Comparison of ENCODE assay signal across 8 mouse cellular contexts in the genomic region with DNA sequence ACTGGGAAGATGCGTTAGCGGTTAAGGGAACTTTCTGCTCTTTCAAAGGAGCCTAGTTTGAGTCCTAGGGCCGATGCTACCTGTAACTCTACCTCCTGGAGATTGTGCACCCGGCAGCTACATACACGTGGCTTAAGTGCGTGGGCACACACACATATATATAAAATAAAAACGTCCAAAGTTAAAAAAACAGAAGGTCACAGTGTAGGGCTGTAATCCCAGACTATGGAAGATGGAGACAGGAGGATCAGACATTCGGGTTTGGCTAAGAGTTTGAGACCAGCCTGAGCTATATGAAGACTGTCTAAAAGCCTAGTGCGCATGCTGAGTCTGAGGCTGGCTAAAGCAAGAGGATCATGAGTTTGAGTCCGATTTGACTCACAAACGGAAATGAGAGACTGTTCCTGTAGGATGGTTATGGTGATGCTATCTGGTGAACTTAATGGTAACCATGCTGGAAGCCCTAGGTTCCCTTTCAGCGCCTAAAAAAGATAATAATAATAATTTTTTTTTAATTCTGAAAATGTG. TPM values are rescaled to one million over a fixed set of nuclear protein-coding genes. Genes with fewer than 3 reads are reported as not detected.
DNase-seq lines count a peak whose midpoint lies in the region; ATAC-seq and TF ChIP-seq lines count a peak whose summit lies in the region.

No protein-coding gene starts in this region.

- H3K36me3 ChIP-seq in heart, adult 2 months (ENCODE audit: control insufficient read depth, insufficient read depth, low read length): peaks cover 2% of the 10 kb centered on the region
- H3K36me3 ChIP-seq in ES-E14 (ENCODE audit: control insufficient read depth, insufficient read depth, low read length, poor library complexity, severe bottlenecking): peaks cover 26% of the 10 kb centered on the region
- H3K36me3 ChIP-seq in heart, embryonic 16.5 days (ENCODE audit: control insufficient read depth, insufficient read depth): peaks cover 23% of the 10 kb centered on the region

- peak overlapping the region; percentile 74 for H3K4me2 ChIP-seq in heart, embryonic 16.5 days (ENCODE audit: low read depth, low read length)

- WGBS in heart, adult 2 months: 9% methylated on average over 12 of the region's 12 CpGs
- WGBS in heart, embryonic 16.5 days: 10% methylated on average over 12 of the region's 12 CpGs

- H3K27me3 ChIP-seq in heart, adult 2 months (ENCODE audit: control insufficient read depth, insufficient read depth, low read length): no peaks in the 10 kb centered on the region
- no peaks in the 10 kb centered on the region for H3K27me3 ChIP-seq in heart, embryonic 16.5 days (ENCODE audit: control insufficient read depth, insufficient read depth, low read length)

- no peak; the same call in 1 of the 2 replicates for ATAC-seq in heart, embryonic 16.5 days (replicated peaks; ENCODE audit: extremely low read depth, insufficient read depth, low FRiP score)
- peak; percentile 29; the same call in 1 of the 2 replicates for ATAC-seq in megakaryocyte, adult 5-6 weeks (ENCODE audit: poor library complexity, severe bottlenecking)

- no peak for TF ChIP-seq EP300 in heart, adult 2 months (IDR thresholded peaks at IDR 0.05; ENCODE audit: insufficient read depth, low read depth, low read length)

- H3K9ac ChIP-seq in heart, adult 2 months (ENCODE audit: low read depth, low read length): peak overlapping the region; percentile 63
- peak overlapping the region; percentile 88 for H3K9ac ChIP-seq in ES-E14 (ENCODE audit: insufficient read depth, low read depth, low read length, poor library complexity, severe bottlenecking)
- H3K9ac ChIP-seq in heart, embryonic 16.5 days (ENCODE audit: low read length): peak overlapping the region; percentile 65

- H3K4me3 ChIP-seq in heart, adult 2 months: peak overlapping the region; percentile 60
- H3K4me3 ChIP-seq in ES-E14 (ENCODE audit: insufficient read depth in 1 of 2, low read depth in 1 of 2, low read length in 2 of 2, poor library complexity in 1 of 2, severe bottlenecking in 1 of 2): peak overlapping the region; percentile 72 to 77
- peak overlapping the region; percentile 100 for H3K4me3 ChIP-seq in heart, embryonic 16.5 days (ENCODE audit: low read length)

- peaks cover 2% of the 10 kb centered on the region for H3K4me1 ChIP-seq in heart, adult 2 months (ENCODE audit: control insufficient read depth, insufficient read depth, low read length)
- peaks cover 4 to 7% of the 10 kb centered on the region in 2 experiments; a peak in 3 of 4 replicates for H3K4me1 ChIP-seq in ES-E14 (ENCODE audit: control insufficient read depth in 2 of 2, insufficient read depth in 2 of 2, low read length in 2 of 2, poor library complexity in 1 of 2)
- H3K4me1 ChIP-seq in heart, embryonic 16.5 days (ENCODE audit: control insufficient read depth, insufficient read depth, low read length): peaks cover 10% of the 10 kb centered on the region

- H3K79me2 ChIP-seq in heart, adult 2 months (replicated peaks; ENCODE audit: control insufficient read depth, insufficient read depth, low read length): no peaks in the 10 kb centered on the region

- DNase-seq in heart, adult 2 months: no peak
- no peak for DNase-seq in heart, postnatal 36 days
- DNase-seq in ES-E14 (ENCODE audit: low read depth, low spot score): no peak
- DNase-seq in frontal cortex, adult 2 months (ENCODE audit: extremely low spot score in 1 of 2, low spot score in 1 of 2): no peak
- no peak for DNase-seq in left cerebral cortex, adult 9 months (ENCODE audit: low spot score in 2 of 2)
- no peak for DNase-seq in adrenal gland, postnatal 4 days (ENCODE audit: low spot score in 2 of 2)

- no peak for TF ChIP-seq POLR2A in heart, adult 2 months (IDR thresholded peaks at IDR 0.05; ENCODE audit: insufficient read depth, low read depth, low read length)

- TF ChIP-seq CTCF in heart, adult 2 months (IDR thresholded peaks at IDR 0.05): no peak

- intact Hi-C loops in heart, adult 2 months (cut with DNase I): loop anchor here (1.0 to 5.0 kb wide), 3 partner anchors 13 to 124 kb away; partner anchors contain the start of genes Ccnb1ip1, Gm49342 and Parp2
- intact Hi-C loops in heart, postnatal 36 days (cut with DNase I): loop anchor here (2.0 to 5.0 kb wide), 3 partner anchors 13 to 131 kb away; partner anchors contain the start of genes Gm49342 and Tep1

- H3K27ac ChIP-seq in heart, adult 2 months: peak overlapping the region; percentile 88
- H3K27ac ChIP-seq in ES-E14 (ENCODE audit: insufficient read depth, low read depth, low read length, poor library complexity, severe bottlenecking): peak overlapping the region; percentile 95
- H3K27ac ChIP-seq in heart, embryonic 16.5 days (ENCODE audit: low read length): peak overlapping the region; percentile 83

- H3K9me3 ChIP-seq in ES-E14 (ENCODE audit: control insufficient read depth, insufficient read depth, low read depth, low read length): no peaks in the 10 kb centered on the region
- no peaks in the 10 kb centered on the region for H3K9me3 ChIP-seq in heart, embryonic 16.5 days (replicated peaks; ENCODE audit: control insufficient read depth, low read length)

- in situ Hi-C loops in ES-E14 (cut with MboI; ENCODE audit: low sequenced_read_pairs in 2 of 2, unreplicated experiment in 2 of 2): no loop called here

TF ChIP-seq in ES-E14, 5 proteins besides CTCF, POLR2A, EP300 and RAD21:
- TF ChIP-seq MAFK (IDR thresholded peaks at IDR 0.05; ENCODE audit: insufficient read depth, low read depth, low read length) (no peak), CHD2 (IDR thresholded peaks at IDR 0.05; ENCODE audit: low read depth, low read length) (no peak), ZNF384 (IDR thresholded peaks at IDR 0.05; ENCODE audit: low read depth, low read length) (no peak), ZC3H11A (IDR thresholded peaks at IDR 0.05; ENCODE audit: borderline replicate concordance, low read depth, low read length) (no peak), HCFC1 (IDR thresholded peaks at IDR 0.05; ENCODE audit: borderline replicate concordance, insufficient read depth, low read length) (no peak)

RNA-seq across cellular contexts. Expression of gene Pnp, which starts 0.7 kb away (rescaled TPM):
- total RNA-seq in heart, adult 2 months (2021): 10 to 100 TPM; 14.4 to 18.1 TPM
- polyA plus RNA-seq in heart, adult 2 months (2012; rRNA removed): 17.2 and 25.4 TPM in 2 replicates
- total RNA-seq in heart, postnatal 36 days (2021): 10 to 100 TPM; 12.7 to 14.8 TPM
- total RNA-seq in ES-E14 (2012; rRNA removed): 74.8 and 115 TPM in 2 replicates
- polyA plus RNA-seq in heart, embryonic 16.5 days (2015; fragmentation: Nextera tagmentation; extraction: Ambion mirVana): 32.0 and 36.9 TPM in 2 replicates
- total RNA-seq in megakaryocyte, adult 5-6 weeks (2015): 329 and 405 TPM in 2 replicates
- total RNA-seq in megakaryocyte, adult 5-6 weeks (2017): 158 and 204 TPM in 2 replicates
- 27.2 and 30.1 TPM in 2 replicates for polyA plus RNA-seq in frontal cortex, adult 2 months (2012; rRNA removed)
- 10 to 100 TPM; 36.8 to 39.4 TPM for total RNA-seq in adrenal gland, postnatal 4 days (2021)

RNA-seq across cellular contexts. Expression of gene Pip4p1, which starts 0.9 kb away (rescaled TPM):
- 10 to 100 TPM; 18.6 to 27.8 TPM for total RNA-seq in heart, adult 2 months (2021)
- 30.5 and 54.4 TPM in 2 replicates for polyA plus RNA-seq in heart, adult 2 months (2012; rRNA removed)
- total RNA-seq in heart, postnatal 36 days (2021): 10 to 100 TPM; 24.5 to 27.2 TPM
- total RNA-seq in ES-E14 (2012; rRNA removed): 19.4 and 42.3 TPM in 2 replicates
- 32.5 and 37.9 TPM in 2 replicates for polyA plus RNA-seq in heart, embryonic 16.5 days (2015; fragmentation: Nextera tagmentation; extraction: Ambion mirVana)
- 115 and 118 TPM in 2 replicates for total RNA-seq in megakaryocyte, adult 5-6 weeks (2015)
- total RNA-seq in megakaryocyte, adult 5-6 weeks (2017): 38.5 and 39.9 TPM in 2 replicates
- 156 and 184 TPM in 2 replicates for polyA plus RNA-seq in frontal cortex, adult 2 months (2012; rRNA removed)
- total RNA-seq in adrenal gland, postnatal 4 days (2021): 10 to 100 TPM; 49.5 to 57.8 TPM

RNA-seq across cellular contexts. Expression of gene Apex1, which starts 6.8 kb away (rescaled TPM):
- 10 to 100 TPM; 23.2 to 27.4 TPM for total RNA-seq in heart, adult 2 months (2021)
- 18.8 and 31.6 TPM in 2 replicates for polyA plus RNA-seq in heart, adult 2 months (2012; rRNA removed)
- total RNA-seq in heart, postnatal 36 days (2021): 10 to 100 TPM; 27.7 to 28.1 TPM
- 127 and 205 TPM in 2 replicates for total RNA-seq in ES-E14 (2012; rRNA removed)
- 118 and 126 TPM in 2 replicates for polyA plus RNA-seq in heart, embryonic 16.5 days (2015; fragmentation: Nextera tagmentation; extraction: Ambion mirVana)
- 46.3 and 64.2 TPM in 2 replicates for total RNA-seq in megakaryocyte, adult 5-6 weeks (2015)
- 34.8 and 47.0 TPM in 2 replicates for total RNA-seq in megakaryocyte, adult 5-6 weeks (2017)
- 60.2 and 60.5 TPM in 2 replicates for polyA plus RNA-seq in frontal cortex, adult 2 months (2012; rRNA removed)
- 100 to 1,000 TPM; 100 to 106 TPM for total RNA-seq in adrenal gland, postnatal 4 days (2021)

RNA-seq across cellular contexts. Expression of gene Osgep, which starts 6.9 kb away (rescaled TPM):
- 10 to 100 TPM; 67.8 to 70.5 TPM for total RNA-seq in heart, adult 2 months (2021)
- polyA plus RNA-seq in heart, adult 2 months (2012; rRNA removed): 84.2 and 89.0 TPM in 2 replicates
- 10 to 100 TPM; 75.7 to 79.2 TPM for total RNA-seq in heart, postnatal 36 days (2021)
- total RNA-seq in ES-E14 (2012; rRNA removed): 19.1 and 34.9 TPM in 2 replicates
- polyA plus RNA-seq in heart, embryonic 16.5 days (2015; fragmentation: Nextera tagmentation; extraction: Ambion mirVana): 134 and 141 TPM in 2 replicates
- 101 and 107 TPM in 2 replicates for total RNA-seq in megakaryocyte, adult 5-6 weeks (2015)
- total RNA-seq in megakaryocyte, adult 5-6 weeks (2017): 87.9 and 125 TPM in 2 replicates
- 66.7 and 70.0 TPM in 2 replicates for polyA plus RNA-seq in frontal cortex, adult 2 months (2012; rRNA removed)
- total RNA-seq in adrenal gland, postnatal 4 days (2021): 10 to 100 TPM; 62.9 to 66.0 TPM

RNA-seq across cellular contexts. Expression of gene Gm49342, which starts 12.8 kb away (rescaled TPM):
- total RNA-seq in heart, adult 2 months (2021): 10 to 100 TPM; 11.3 to 12.1 TPM
- polyA plus RNA-seq in heart, adult 2 months (2012; rRNA removed): 13.4 and 23.4 TPM in 2 replicates
- total RNA-seq in heart, postnatal 36 days (2021): 10 to 100 TPM; 10.1 to 10.6 TPM
- total RNA-seq in ES-E14 (2012; rRNA removed): 25.4 and 26.2 TPM in 2 replicates
- polyA plus RNA-seq in heart, embryonic 16.5 days (2015; fragmentation: Nextera tagmentation; extraction: Ambion mirVana): not detected in 2 replicates
- 43.8 TPM in 1 of 2 replicates, not detected in the other for total RNA-seq in megakaryocyte, adult 5-6 weeks (2015)
- 161 and 177 TPM in 2 replicates for total RNA-seq in megakaryocyte, adult 5-6 weeks (2017)
- 25.7 and 37.9 TPM in 2 replicates for polyA plus RNA-seq in frontal cortex, adult 2 months (2012; rRNA removed)
- 10 to 100 TPM; 28.1 to 33.3 TPM for total RNA-seq in adrenal gland, postnatal 4 days (2021)
